Mouse (Mus musculus) kidney, postnatal 14 days (tissue): ENCODE results near the gene Fam168a.

ENCODE experiments used
- DNase-seq: peaks from one replicate; pipeline ENCODE4 v3.0.0; 2022; ENCODE audit warnings: mixed read lengths

Gene Fam168a

GRCm38 (mm10) chr7:100784650-100785049 is 78.2 kb downstream of the Fam168a start:
- DNase-seq, result no peak

DNA sequence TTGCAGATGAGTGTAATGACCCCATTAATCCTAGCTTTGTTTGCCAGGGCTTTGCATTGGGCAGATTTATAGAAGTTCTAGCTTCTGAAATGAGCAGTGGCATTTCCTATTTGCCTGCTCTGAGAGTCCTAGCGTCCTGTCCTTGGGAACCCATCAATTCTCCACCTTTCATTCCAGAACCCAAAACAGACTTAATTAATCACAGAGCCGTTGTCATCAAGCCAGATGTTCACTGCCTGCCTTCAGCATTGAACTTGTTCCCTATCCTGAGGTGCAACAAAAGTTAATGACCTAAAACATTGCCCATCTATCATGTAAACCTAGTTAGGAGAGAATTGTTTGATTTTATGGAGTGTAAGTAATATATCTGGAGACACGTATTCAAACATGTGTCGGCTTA is 79.0 kb downstream of the Fam168a start:
- peak; percentile 7 for DNase-seq

GRCm38 (mm10) chr7:100786078-100786477 is 79.6 kb downstream of the Fam168a start:
- no peak for DNase-seq

DNA sequence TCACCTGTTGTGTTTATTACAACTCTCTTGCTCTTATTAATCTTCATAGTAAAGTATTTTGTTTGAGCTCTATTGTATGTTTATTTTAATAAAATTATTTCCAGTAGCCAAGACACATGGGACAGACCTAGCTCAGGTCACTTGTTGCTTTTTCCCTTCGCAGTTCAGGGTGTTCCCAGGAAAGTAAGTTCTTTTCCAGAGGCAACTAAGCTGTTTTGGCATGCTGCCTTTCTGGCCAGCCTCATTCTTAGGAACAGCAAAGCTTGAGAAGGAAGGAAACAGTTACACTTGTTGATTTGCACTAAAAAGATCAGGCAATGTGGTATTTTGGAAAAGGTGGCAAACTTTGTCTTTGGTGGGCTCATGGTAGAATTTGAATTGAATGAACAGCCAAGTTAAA is 81.9 kb downstream of the Fam168a start:
- DNase-seq, result peak; percentile 41

DNA sequence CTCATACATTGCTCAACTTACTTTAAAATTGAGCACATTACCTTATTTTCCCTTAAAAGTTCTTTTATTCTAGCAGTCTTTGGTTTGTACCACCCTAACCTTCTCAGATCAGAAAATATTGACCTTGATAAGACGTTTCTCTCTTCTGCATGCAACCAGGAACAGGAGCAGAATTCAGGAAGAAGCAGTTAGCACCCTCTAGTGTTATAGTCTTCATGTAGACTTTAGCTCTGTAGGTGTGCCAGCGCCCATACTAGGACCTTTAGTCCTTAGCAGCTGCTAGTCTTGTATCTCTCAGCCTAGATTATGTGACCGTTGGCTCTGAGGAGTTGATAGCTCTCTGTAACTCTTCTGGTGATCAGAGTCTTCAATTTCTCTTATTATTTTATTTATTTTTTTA is 92.4 kb downstream of the Fam168a start:
- DNase-seq, result peak; percentile 27

GRCm38 (mm10) chr7:100805391-100805790 is 99.0 kb downstream of the Fam168a start:
- peak; percentile 23 for DNase-seq

GRCm38 (mm10) chr7:100811912-100812311 is 105.5 kb downstream of the Fam168a start:
- DNase-seq, result no peak

DNA sequence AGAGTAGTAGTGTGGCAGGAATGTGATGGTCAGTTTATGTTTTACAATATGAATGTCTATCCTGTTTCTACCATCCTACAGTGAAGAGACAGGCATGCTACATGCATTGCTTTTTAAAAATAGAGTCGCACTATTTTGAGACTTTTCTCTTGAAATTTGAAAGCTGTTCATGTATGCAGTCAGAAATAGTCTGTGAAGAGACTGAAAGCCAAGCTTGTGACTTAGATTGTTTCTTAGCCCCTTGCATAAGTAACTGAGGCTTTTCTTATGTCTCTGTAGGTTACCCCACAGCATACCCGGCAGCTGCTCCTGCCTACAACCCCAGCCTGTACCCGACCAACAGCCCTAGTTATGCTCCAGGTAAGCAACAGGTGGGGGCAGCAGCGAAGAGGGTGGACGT is 106.2 kb downstream of the Fam168a start:
- no peak for DNase-seq

- no peak for DNase-seq
Observed at GRCm38 (mm10) chr7:100815900-100816570, 109.6 kb downstream of the Fam168a start.

DNA sequence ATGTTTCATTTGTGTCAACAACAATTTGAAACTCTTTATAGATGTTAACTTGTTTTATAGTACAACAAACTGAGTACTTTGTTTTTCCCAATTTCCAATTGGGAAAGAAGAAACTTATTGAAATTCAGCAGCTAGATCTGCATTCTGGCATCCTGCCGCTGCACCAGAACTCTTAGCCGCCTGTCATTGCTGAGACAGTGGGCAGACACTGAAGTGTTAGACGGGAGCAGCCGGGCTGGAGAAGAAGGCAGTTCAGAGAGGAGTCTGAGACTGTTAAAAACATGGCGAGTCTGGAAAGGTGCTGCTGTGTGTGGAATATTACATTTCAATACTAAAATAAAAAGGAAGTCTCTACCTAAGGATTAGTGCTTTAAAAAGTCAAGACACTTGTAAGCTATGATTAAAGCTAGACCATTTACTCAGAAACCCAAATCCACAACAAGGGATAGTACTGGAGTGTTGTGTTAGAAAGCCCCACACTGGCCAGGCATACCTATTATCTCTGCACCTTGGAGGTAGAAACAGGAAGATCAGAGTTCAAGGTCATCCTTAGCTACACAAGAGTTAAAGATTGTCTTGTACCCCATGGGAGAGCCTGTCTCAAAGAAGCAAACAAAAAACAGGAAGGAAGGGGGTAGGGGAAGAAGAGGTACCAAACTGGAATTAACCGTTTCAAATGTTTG is 110.5 kb downstream of the Fam168a start:
- no peak for DNase-seq

DNA sequence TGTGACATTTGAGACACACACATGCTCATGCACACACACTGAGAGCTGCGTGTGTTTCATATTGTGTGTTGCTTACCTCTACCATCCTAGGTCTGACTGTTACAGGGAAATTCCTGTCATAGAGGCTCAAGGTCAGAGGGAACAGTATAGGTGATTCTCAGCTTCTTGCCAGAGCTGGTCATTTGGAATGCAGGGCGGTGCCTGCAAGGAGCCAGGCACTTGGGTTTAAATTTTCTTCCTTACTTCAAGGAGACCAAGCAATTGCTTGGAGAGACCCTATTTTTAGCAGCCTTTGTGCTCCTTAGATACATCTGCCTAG is 111.0 kb downstream of the Fam168a start:
- no peak for DNase-seq

DNA sequence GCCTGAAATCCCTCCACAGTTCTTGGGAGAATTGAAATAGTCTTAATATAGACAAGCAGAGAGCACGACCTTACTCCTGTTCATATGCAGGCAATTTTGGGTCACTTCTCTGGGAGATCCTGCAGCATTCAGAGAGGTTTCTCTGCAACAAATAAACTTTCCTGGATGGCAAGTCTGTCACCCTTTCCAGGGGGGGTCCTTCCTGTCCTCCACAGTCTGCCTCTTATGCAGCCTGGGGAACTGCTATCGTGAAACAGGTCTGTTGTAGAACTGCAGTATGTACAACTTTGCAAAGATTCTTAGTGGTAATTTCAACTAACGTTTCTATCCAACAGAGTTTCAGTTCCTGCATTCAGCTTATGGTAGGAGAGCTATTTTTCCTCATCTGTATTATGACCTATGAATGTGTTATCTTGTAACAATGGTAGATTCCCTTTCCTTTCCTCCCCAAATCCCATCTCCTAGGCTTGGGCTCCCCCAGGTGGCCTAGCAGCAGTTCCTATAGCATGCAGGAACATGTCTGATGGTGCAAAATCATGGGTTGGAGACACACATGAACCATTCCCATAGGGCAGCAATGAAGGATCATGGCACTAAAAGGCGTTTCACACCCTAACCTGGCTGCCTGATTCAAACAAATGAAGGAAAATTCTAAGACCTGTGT is 112.1 kb downstream of the Fam168a start:
- peak; percentile 14 for DNase-seq

GRCm38 (mm10) chr7:100824661-100825060 is 118.2 kb downstream of the Fam168a start:
- DNase-seq, result no peak

DNA sequence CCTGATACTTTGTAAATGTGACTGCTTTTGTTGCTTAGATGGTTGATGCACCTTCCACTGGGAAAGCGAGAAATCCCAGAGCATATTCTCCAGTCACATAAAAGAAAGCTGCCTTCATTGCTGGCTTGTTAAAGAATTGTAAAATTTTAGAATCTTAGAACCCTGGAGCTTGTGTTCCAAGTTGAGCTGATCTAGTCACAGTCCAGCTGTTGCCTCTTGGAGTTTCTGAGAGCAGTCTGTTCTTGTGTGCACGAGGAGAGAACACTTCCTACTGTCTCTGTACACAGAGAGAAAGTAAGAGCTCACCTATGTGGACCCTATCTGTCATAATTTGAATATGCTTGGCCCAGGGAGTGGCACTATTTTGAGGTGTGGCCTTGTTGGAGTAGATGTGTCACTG is 122.1 kb downstream of the Fam168a start:
- DNase-seq, result no peak

DNA sequence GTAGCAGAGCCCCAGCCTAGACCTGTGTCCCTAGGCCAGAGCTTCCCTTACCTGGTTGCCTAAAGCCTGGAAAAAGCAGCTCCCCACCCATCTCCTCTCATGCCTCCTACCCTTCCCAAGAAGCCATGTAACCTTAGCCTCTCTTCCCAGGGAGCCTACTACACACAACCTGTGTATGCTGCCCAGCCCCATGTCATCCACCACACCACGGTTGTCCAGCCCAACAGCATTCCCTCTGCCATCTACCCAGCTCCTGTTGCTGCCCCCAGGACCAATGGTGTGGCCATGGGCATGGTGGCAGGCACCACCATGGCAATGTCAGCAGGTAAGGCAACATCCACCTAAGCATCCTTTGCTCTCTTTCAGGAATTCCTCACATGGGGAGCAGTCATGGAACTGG is 127.4 kb downstream of the Fam168a start:
- no peak for DNase-seq

DNA sequence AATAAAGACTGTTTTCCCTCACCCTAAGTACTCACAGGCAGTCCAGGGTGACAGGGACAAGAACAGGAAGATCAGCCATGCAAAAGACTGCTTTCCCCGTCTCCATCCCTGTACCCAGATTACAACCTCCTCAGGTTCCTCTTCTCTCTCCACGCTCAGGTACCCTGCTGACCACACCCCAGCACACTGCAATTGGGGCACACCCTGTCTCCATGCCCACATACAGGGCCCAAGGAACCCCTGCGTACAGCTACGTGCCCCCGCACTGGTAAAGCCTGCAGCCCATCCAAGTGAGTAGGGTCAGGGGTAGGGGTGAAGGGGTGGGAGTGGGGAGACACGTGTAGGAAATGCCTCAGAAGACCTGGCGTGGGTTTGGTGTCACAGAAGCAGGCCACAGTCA is 128.7 kb downstream of the Fam168a start:
- no peak for DNase-seq

- DNase-seq, result no peak
Observed at GRCm38 (mm10) chr7:100835711-100836110, 129.3 kb downstream of the Fam168a start.

- DNase-seq, result no peak
Observed at GRCm38 (mm10) chr7:100836657-100837056, 130.2 kb downstream of the Fam168a start.

- peak; percentile 59 for DNase-seq
Observed at GRCm38 (mm10) chr7:100837701-100838100, 131.3 kb downstream of the Fam168a start.

GRCm38 (mm10) chr7:100839632-100840402 is 133.4 kb downstream of the Fam168a start:
- DNase-seq, result no peak

DNA sequence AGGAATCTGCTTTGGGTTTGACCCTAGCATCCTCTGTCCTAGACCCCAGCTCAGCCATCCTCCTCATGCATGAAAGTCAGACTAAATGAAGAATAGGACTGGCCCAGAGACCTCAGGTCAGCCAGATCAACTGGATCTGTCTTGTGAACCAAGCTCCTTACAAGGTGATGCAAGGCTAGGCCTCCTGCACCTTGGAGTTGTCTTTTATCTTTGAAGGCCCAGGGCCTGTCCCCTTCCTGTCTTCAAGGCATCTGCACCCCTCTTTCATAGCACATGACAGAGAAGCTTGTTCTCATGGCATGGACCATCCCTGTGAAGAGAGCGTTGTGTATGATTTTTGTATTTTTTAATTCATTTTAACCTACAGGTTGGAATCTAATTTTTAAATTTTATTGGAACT is 134.5 kb downstream of the Fam168a start:
- no peak for DNase-seq

DNA sequence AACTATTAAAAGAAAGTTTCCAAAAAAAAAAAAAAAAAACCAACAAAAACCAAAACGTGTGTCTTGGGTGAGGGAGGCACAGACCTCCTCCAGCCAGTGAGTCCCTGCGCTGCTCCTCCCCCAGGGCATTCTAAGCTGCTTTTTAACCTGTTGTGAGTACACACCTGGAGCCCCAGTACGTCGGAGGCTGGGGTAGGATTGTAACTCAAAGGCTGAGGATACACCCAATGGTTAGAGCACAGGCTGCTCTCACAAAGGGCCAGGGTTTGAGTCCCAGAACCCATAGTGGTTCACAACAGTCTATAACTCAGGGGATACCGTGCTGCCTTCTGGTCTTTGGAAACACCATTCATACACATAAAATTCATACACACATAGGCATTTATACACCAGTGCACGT is 135.2 kb downstream of the Fam168a start:
- DNase-seq, result no peak

- DNase-seq, result peak; percentile 37
Observed at GRCm38 (mm10) chr7:100842175-100842574, 135.7 kb downstream of the Fam168a start.

DNA sequence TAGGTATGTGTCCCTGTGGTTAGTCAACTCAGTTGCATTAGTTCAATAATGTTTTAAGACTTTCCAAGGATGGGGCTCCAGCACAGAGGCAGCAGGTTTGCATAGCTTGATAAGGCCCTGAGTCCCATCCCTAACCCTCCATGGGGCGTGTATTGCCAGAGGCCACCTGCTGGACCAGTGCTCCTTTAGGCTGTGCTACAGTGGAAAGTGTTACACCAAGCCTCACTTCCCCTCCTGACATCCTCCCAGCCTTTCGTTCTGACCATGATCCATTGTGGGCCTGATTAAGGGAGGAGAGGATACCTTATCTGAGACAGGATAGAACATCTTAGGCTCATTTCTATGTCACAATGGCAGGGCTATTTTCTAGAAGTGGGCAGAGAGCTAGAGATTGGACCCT is 137.4 kb downstream of the Fam168a start:
- no peak for DNase-seq
